Mouse (Mus musculus) duodenum, adult 2 months (tissue): ENCODE measurements around the gene Atxn2l. TPM values are rescaled to one million over a fixed set of nuclear protein-coding genes. Genes with fewer than 3 reads are reported as not detected.

ENCODE experiments used
- polyA plus RNA-seq: library from polyadenylated mRNA; depleted of rRNA; stranded (reverse); fragments of >200 nt; gene quantifications from 2 replicates; pipeline ENCODE4 v1.2.3, GENCODE M21; 2012; ENCODE audit warnings: low replicate concordance; rRNA removed

Atxn2l gene
- polyA plus RNA-seq: 264 and 283 TPM in 2 replicates

GRCm38 (mm10) chr7:126503273-126503878 is at the start of gene Atxn2l:
Atxn2l (minus strand) TSS chr7:126503437.

DNA sequence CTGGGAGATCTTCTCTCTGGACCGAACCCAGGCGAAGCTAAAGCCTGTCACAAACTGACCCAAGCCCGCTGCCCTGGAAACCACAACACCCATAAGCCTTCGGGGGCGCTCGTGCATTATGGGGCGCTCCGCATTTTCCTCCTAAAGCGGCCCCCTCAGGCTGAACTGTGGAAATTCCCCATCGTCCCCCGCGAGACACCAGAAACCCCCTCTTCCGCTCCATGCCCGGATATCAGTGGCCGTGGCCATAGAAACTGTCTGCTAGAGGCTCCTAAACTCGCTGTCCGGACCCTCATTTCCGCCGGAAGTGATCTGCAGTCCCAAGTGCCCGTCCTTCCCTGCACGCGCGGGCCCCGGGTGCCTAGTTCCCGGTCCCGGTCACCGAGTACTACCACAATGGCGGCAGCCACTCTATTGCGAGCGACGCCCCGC is 16.2 kb downstream of the Atxn2l start, which contains the start of gene Tufm:
Gene Tufm, plus strand, starts transcription at position 310 of the 432 bp plus-strand sequence.

GRCm38 (mm10) chr7:126474993-126475581 is 28.1 kb downstream of the Atxn2l start, which contains the start of gene Sh2b1:
Sh2b1 (minus strand) TSS chr7:126475424.

GRCm38 (mm10) chr7:126463004-126463403 is 40.2 kb downstream of the Atxn2l start, which contains the start of gene Atp2a1:
Atp2a1 (minus strand) TSS chr7:126463108.

Other genes starting within 250 kb of the Atxn2l start
- gene Sbk1, start 230.8 kb downstream of the Atxn2l start, polyA plus RNA-seq: 10.7 and 27.3 TPM in 2 replicates
- gene Lat, start 133.9 kb downstream of the Atxn2l start, polyA plus RNA-seq: 6.4 and 19.6 TPM in 2 replicates
- 144 and 215 TPM in 2 replicates for gene Spns1, start 126.0 kb downstream of the Atxn2l start, polyA plus RNA-seq
- 2.8 and 4.2 TPM in 2 replicates for gene Nfatc2ip, start 106.7 kb downstream of the Atxn2l start, polyA plus RNA-seq
- 0.34 and 5.1 TPM in 2 replicates for gene Cd19, start 88.5 kb downstream of the Atxn2l start, polyA plus RNA-seq
- 16.5 and 18.2 TPM in 2 replicates for gene Rabep2, start 74.7 kb downstream of the Atxn2l start, polyA plus RNA-seq
- 1.2 TPM in 1 of 2 replicates, not detected in the other for gene Atp2a1, start 40.3 kb downstream of the Atxn2l start, polyA plus RNA-seq
- gene Sh2b1, start 28.0 kb downstream of the Atxn2l start, polyA plus RNA-seq: 52.6 and 69.0 TPM in 2 replicates
- gene Tufm, start 16.1 kb downstream of the Atxn2l start, polyA plus RNA-seq: 122 and 151 TPM in 2 replicates
- gene Eif3c, start 63.0 kb upstream of the Atxn2l start, polyA plus RNA-seq: 45.2 and 60.5 TPM in 2 replicates
- gene Apobr, start 81.5 kb upstream of the Atxn2l start, polyA plus RNA-seq: 2.4 and 4.9 TPM in 2 replicates
- 55.8 and 56.6 TPM in 2 replicates for gene Cln3, start 82.4 kb upstream of the Atxn2l start, polyA plus RNA-seq
- gene Il27, start 91.5 kb upstream of the Atxn2l start, polyA plus RNA-seq: 0.12 and 1.1 TPM in 2 replicates
- 4.9 and 28.0 TPM in 2 replicates for gene Nupr1, start 127.4 kb upstream of the Atxn2l start, polyA plus RNA-seq
- 24.0 and 43.5 TPM in 2 replicates for gene Sgf29, start 145.9 kb upstream of the Atxn2l start, polyA plus RNA-seq
- gene Sult1a1, start 173.0 kb upstream of the Atxn2l start, polyA plus RNA-seq: 4.1 and 9.7 TPM in 2 replicates
- gene Bola2, start 192.0 kb upstream of the Atxn2l start, polyA plus RNA-seq: 33.6 and 37.5 TPM in 2 replicates
- 13.1 and 17.4 TPM in 2 replicates for gene Slx1b, start 192.3 kb upstream of the Atxn2l start, polyA plus RNA-seq
- 60.7 and 132 TPM in 2 replicates for gene Coro1a, start 204.3 kb upstream of the Atxn2l start, polyA plus RNA-seq